Mouse (Mus musculus): ENCODE measurements around the gene Calhm5. TPM values are rescaled to one million over a fixed set of nuclear protein-coding genes. Genes with fewer than 3 reads are reported as not detected.

Calhm5 gene
- 0.94 and 1.1 TPM in 2 replicates for polyA plus RNA-seq (2015; fragmentation: Nextera tagmentation; extraction: Ambion mirVana)

DNA sequence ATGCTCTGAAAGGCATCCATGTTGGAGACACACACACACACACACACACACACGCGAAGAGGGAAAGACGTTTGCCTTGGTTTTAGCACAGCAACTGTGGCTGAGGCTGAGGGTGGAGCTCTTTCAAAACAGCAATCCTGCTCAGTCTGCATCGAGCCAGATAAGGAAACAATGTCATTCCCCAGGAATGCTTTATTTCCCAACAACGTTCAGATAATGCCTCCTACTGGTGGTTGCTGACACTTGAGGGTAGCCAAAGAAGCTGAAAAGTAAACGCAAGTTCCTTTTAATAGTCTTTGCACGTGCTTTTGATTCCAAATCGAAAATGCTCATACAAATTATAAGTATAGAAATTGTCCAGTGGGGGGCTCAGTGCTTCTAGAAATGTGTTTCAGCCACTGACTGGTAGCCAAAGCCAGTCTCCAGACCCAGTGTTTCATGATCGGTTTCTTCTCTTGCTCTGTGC, at the start of gene Calhm5:
Gene Calhm5 (minus strand): TSS at position 102 of the 466 bp plus-strand sequence.
- 12% methylated on average over 9 of the region's 9 CpGs for WGBS
- H3K27me3 ChIP-seq (replicated peaks; ENCODE audit: control insufficient read depth, insufficient read depth, low read length) = no peaks in the 10 kb centered on the region
- peak within 1 kb of the TSS; percentile 23 for H3K4me3 ChIP-seq (ENCODE audit: low read length)
- peak within 1 kb of the TSS; percentile 27 for H3K9ac ChIP-seq (ENCODE audit: low read depth, low read length)
- ATAC-seq = peak; percentile 90
- no peaks in the 10 kb centered on the region for H3K4me1 ChIP-seq (ENCODE audit: control insufficient read depth, insufficient read depth, low read length)
- H3K27ac ChIP-seq (ENCODE audit: low read length) = no peak within 1 kb of the TSS
- no peaks in the 10 kb centered on the region for H3K36me3 ChIP-seq (ENCODE audit: control insufficient read depth, insufficient read depth, low read length)
- no peaks in the 10 kb centered on the region for H3K9me3 ChIP-seq (ENCODE audit: control insufficient read depth, low read length)
- peak within 1 kb of the TSS; percentile 42 for H3K4me2 ChIP-seq (ENCODE audit: low read depth, low read length)

DNA sequence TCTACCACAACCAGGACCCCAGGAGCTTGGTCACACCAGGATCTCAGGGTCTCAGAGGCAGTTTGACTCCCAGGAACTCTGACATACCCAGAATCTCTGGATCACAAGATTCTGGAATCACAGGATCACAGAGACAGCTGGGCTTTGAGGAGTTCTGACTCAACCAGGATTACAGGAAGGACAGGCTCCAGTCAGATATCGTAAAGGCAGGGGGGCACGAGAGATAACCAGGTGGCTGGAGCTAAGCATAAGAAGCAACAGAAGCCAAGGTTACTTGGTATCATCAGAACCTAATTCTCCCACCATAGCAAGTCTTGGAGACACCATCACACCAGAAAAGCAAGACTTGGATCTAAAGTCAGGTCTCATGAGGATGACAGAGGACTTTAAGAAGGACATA, 45.4 kb upstream of the Calhm5 start:
- H3K27ac ChIP-seq (ENCODE audit: low read length) = no peak overlapping the region
- WGBS = 83% methylated on average over 2 of the region's 2 CpGs
- no peak for ATAC-seq
- H3K4me1 ChIP-seq (ENCODE audit: control insufficient read depth, insufficient read depth, low read length) = no peaks in the 10 kb centered on the region
- H3K4me2 ChIP-seq (ENCODE audit: low read depth, low read length) = no peak overlapping the region
- H3K4me3 ChIP-seq (ENCODE audit: low read length) = no peak overlapping the region
- no peaks in the 10 kb centered on the region for H3K36me3 ChIP-seq (ENCODE audit: control insufficient read depth, insufficient read depth, low read length)
- H3K9me3 ChIP-seq (ENCODE audit: control insufficient read depth, low read length) = no peaks in the 10 kb centered on the region
- no peak overlapping the region for H3K9ac ChIP-seq (ENCODE audit: low read depth, low read length)
- H3K27me3 ChIP-seq (replicated peaks; ENCODE audit: control insufficient read depth, insufficient read depth, low read length) = no peaks in the 10 kb centered on the region

DNA sequence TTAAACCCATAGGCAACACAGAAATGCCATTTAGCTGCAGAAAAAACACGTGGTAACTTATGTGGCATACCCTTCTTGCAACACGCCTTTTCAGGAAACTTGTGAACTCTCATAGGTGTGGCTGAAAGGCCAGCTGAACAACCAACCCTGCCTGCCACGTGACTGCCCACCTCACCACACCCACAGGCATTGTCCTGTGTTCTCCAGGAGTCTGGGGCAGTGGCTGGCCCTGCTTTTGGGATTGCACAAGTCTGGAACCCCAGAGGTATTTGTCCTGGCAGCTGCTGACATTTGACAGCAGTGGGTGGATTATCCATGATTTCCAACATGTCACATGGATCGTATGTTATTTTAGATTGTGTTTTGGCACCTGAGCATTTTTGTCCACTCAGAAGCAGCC, 43.4 kb upstream of the Calhm5 start:
- no peaks in the 10 kb centered on the region for H3K27me3 ChIP-seq (replicated peaks; ENCODE audit: control insufficient read depth, insufficient read depth, low read length)
- H3K9me3 ChIP-seq (ENCODE audit: control insufficient read depth, low read length) = no peaks in the 10 kb centered on the region
- H3K27ac ChIP-seq (ENCODE audit: low read length) = no peak overlapping the region
- ATAC-seq = peak; percentile 33; the same call in 1 of the 2 replicates
- no peaks in the 10 kb centered on the region for H3K4me1 ChIP-seq (ENCODE audit: control insufficient read depth, insufficient read depth, low read length)
- H3K36me3 ChIP-seq (ENCODE audit: control insufficient read depth, insufficient read depth, low read length) = no peaks in the 10 kb centered on the region
- no peak overlapping the region for H3K4me2 ChIP-seq (ENCODE audit: low read depth, low read length)
- H3K9ac ChIP-seq (ENCODE audit: low read depth, low read length) = no peak overlapping the region
- no peak overlapping the region for H3K4me3 ChIP-seq (ENCODE audit: low read length)
- 61% methylated on average over 4 of the region's 4 CpGs for WGBS

DNA sequence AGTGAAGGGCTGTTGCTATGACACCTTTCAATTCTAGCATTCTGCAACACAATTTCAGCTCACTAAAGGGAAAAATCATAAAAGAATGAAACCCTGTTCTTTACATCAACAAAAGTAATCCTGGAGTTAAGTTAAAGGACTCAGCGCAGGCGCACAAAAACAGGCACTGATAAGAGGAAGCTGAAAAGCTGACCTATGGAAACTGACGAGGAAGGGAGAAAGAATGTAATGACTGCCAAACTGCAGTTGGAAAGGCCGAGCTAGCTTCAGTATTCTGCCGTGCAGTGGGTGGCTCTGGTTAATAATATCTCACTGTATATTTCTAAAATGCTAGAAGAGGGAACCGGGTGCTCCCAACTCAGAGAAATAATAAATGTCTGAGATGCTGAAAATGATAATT, 41.7 kb upstream of the Calhm5 start:
- Histone ChIP-seq H3K4me3 (ENCODE audit: low read length) (no peak overlapping the region), H3K4me1 (ENCODE audit: control insufficient read depth, insufficient read depth, low read length) (no peaks in the 10 kb centered on the region), H3K9me3 (ENCODE audit: control insufficient read depth, low read length) (no peaks in the 10 kb centered on the region), H3K9ac (ENCODE audit: low read depth, low read length) (no peak overlapping the region), H3K4me2 (ENCODE audit: low read depth, low read length) (no peak overlapping the region), H3K36me3 (ENCODE audit: control insufficient read depth, insufficient read depth, low read length) (no peaks in the 10 kb centered on the region), H3K27ac (ENCODE audit: low read length) (no peak overlapping the region), H3K27me3 (replicated peaks; ENCODE audit: control insufficient read depth, insufficient read depth, low read length) (no peaks in the 10 kb centered on the region)
- 49% methylated on average over 6 of the region's 6 CpGs for WGBS
- ATAC-seq = no peak

DNA sequence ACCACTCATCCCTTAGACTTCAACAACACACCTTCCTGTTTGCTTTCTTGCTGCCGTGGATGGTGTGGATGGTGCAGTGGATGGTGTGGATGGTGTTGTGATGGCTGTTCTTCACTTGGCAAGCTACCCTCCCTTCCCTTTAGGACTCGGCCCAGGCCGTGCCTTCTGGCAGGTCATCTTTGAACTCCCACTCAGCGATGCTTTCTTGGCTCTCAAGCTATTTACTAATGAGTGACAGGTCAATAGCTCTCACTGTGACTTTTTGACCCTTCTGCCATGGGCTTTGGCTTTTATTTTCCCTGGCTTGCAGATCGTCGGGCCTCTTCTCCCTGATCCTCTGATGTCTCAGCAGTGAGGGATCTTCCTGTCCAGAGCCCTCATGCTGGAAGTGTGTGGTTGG, 40.1 kb upstream of the Calhm5 start:
- Histone ChIP-seq H3K27ac (ENCODE audit: low read length) (no peak overlapping the region), H3K36me3 (ENCODE audit: control insufficient read depth, insufficient read depth, low read length) (no peaks in the 10 kb centered on the region), H3K9me3 (ENCODE audit: control insufficient read depth, low read length) (no peaks in the 10 kb centered on the region), H3K4me2 (ENCODE audit: low read depth, low read length) (no peak overlapping the region), H3K27me3 (replicated peaks; ENCODE audit: control insufficient read depth, insufficient read depth, low read length) (no peaks in the 10 kb centered on the region), H3K4me1 (ENCODE audit: control insufficient read depth, insufficient read depth, low read length) (no peaks in the 10 kb centered on the region), H3K9ac (ENCODE audit: low read depth, low read length) (no peak overlapping the region), H3K4me3 (ENCODE audit: low read length) (no peak overlapping the region)
- ATAC-seq = no peak
- WGBS = 26% methylated on average over 6 of the region's 6 CpGs

DNA sequence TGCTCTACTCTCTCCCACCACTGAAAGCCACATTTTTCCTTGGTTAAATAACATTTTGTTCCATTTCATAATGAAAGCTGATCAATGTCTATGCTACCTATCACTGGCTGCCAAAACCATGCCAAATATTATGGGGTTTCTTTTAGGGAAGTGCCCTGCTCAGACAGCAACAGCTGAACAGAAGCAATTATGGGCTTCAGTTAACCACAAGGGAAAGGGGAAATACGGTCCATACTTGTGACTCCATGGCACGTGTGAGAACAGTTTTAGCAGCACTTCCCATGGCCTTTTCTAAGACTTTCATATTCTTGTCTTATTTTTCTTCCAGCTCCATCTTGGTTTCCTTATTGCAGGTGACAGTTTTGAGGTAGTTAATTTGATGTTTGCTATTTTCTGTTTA, 35.0 kb upstream of the Calhm5 start:
- no peak overlapping the region for H3K4me3 ChIP-seq (ENCODE audit: low read length)
- no peaks in the 10 kb centered on the region for H3K36me3 ChIP-seq (ENCODE audit: control insufficient read depth, insufficient read depth, low read length)
- ATAC-seq = no peak
- H3K4me1 ChIP-seq (ENCODE audit: control insufficient read depth, insufficient read depth, low read length) = no peaks in the 10 kb centered on the region; the same call in 1 of the 2 replicates
- H3K9me3 ChIP-seq (ENCODE audit: control insufficient read depth, low read length) = no peaks in the 10 kb centered on the region
- no peak overlapping the region for H3K4me2 ChIP-seq (ENCODE audit: low read depth, low read length)
- no peaks in the 10 kb centered on the region for H3K27me3 ChIP-seq (replicated peaks; ENCODE audit: control insufficient read depth, insufficient read depth, low read length)
- WGBS = 72% methylated on average over 2 of the region's 2 CpGs
- H3K9ac ChIP-seq (ENCODE audit: low read depth, low read length) = no peak overlapping the region
- no peak overlapping the region for H3K27ac ChIP-seq (ENCODE audit: low read length)

DNA sequence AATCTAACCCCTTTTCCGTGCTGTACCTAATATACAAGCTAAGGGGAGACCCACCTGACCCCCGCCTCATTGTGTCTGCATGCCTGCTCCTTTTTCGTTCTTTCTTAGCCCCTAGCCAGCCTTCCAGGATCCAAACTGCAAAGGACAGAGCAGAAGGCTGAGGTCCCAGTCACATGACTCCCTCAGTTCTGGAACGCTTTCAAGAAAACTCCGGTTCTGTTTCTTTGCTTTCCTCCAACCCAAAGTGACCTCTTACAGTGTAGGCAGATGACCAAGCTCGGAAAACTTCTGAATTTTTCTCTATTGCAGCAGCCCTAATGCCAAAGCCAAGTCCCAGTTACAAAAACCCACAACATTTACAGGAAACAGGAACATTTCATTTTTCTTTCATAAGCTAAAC, 32.1 kb upstream of the Calhm5 start:
- no peaks in the 10 kb centered on the region; the same call in 1 of the 2 replicates for H3K4me1 ChIP-seq (ENCODE audit: control insufficient read depth, insufficient read depth, low read length)
- H3K36me3 ChIP-seq (ENCODE audit: control insufficient read depth, insufficient read depth, low read length) = no peaks in the 10 kb centered on the region
- H3K4me3 ChIP-seq (ENCODE audit: low read length) = no peak overlapping the region
- no peak overlapping the region for H3K4me2 ChIP-seq (ENCODE audit: low read depth, low read length)
- H3K27ac ChIP-seq (ENCODE audit: low read length) = no peak overlapping the region
- no peak overlapping the region for H3K9ac ChIP-seq (ENCODE audit: low read depth, low read length)
- ATAC-seq = no peak
- WGBS = 71% methylated on average over 6 of the region's 6 CpGs
- no peaks in the 10 kb centered on the region for H3K9me3 ChIP-seq (ENCODE audit: control insufficient read depth, low read length)
- H3K27me3 ChIP-seq (replicated peaks; ENCODE audit: control insufficient read depth, insufficient read depth, low read length) = no peaks in the 10 kb centered on the region

DNA sequence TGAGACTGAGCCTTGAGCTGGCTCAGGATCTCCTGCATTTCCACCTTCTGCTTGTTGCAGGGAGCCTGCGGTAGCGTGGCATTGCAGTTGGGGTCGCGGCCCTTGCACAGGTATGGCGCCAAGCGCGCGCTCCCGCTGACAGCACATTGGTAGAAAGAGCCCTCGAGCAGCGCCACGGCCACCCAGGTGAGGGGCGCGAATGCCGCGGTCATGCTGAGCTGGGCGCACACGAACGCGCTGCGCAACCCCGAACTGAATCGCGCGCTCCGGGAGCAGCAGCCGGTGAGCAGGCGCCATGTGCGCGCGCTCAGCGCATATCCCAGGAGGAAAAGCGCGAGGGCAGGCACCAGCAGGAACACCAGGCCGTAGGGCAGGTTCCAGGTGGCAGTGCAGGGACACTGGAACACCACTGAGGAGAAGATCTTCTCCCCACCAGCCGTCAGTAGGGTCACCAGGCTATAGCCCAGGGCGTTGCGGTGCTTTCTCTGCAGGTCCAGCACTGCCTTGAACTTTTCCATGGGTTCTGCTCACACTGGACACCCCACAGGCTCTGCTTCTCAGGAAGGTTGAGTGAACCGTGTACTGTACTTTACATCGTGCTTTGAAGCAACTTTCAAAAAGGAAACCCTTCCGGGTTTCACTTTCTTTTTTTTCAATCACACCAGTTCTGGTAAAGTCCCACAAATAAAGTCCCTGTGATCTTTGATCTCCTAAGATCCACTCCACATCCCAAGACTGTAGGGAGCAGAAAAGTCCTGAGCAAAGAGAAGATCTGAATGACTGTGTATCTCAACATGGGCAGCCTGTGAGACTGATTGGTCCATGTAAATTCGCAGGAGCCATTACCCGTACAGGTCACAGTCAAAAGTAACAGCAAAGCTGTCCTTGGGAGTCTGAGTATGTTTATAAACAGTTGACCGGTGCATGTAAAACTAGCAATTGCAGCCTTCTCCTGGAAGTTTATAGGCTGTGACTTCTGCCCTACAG, 31.4 kb upstream of the Calhm5 start, which contains the start of gene Calhm6:
Gene Calhm6 (minus strand): TSS at position 593 of the 987 bp plus-strand sequence.
- Histone ChIP-seq H3K9ac (ENCODE audit: low read depth, low read length) (peak within 1 kb of the TSS; percentile 64), H3K9me3 (ENCODE audit: control insufficient read depth, low read length) (no peaks in the 10 kb centered on the region), H3K4me1 (ENCODE audit: control insufficient read depth, insufficient read depth, low read length) (no peaks in the 10 kb centered on the region; the same call in 1 of the 2 replicates), H3K4me2 (ENCODE audit: low read depth, low read length) (peak within 1 kb of the TSS; percentile 97), H3K27ac (ENCODE audit: low read length) (no peak within 1 kb of the TSS), H3K36me3 (ENCODE audit: control insufficient read depth, insufficient read depth, low read length) (no peaks in the 10 kb centered on the region), H3K4me3 (ENCODE audit: low read length) (peak within 1 kb of the TSS; percentile 61), H3K27me3 (replicated peaks; ENCODE audit: control insufficient read depth, insufficient read depth, low read length) (no peaks in the 10 kb centered on the region)
- WGBS = 16% methylated on average over 44 of the region's 44 CpGs
- ATAC-seq = peak; percentile 89

DNA sequence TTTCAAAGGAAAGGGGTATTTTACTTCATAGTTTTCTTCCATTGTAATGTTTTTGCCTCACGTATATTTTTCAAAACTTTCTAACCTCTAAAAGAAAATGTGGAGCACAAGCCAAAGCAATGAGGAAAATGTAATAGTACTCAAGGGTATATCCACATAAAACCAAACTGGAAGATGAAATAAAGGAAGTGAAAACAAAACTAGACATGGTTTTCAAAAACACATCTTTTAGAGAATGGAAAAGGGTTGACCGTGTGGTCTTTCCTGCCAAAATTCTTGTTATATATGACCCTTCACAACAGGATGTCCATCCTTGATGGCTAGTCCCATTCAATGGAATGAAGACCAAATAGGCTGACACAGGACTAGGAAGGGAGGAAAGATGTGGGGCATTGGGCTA, 22.1 kb upstream of the Calhm5 start:
- no peak overlapping the region for H3K4me2 ChIP-seq (ENCODE audit: low read depth, low read length)
- no peak overlapping the region for H3K9ac ChIP-seq (ENCODE audit: low read depth, low read length)
- H3K9me3 ChIP-seq (ENCODE audit: control insufficient read depth, low read length) = no peaks in the 10 kb centered on the region
- no peaks in the 10 kb centered on the region for H3K4me1 ChIP-seq (ENCODE audit: control insufficient read depth, insufficient read depth, low read length)
- no peaks in the 10 kb centered on the region for H3K27me3 ChIP-seq (replicated peaks; ENCODE audit: control insufficient read depth, insufficient read depth, low read length)
- ATAC-seq = no peak
- no peak overlapping the region for H3K4me3 ChIP-seq (ENCODE audit: low read length)
- H3K36me3 ChIP-seq (ENCODE audit: control insufficient read depth, insufficient read depth, low read length) = no peaks in the 10 kb centered on the region
- WGBS = 88% methylated on average over 2 of the region's 2 CpGs
- no peak overlapping the region for H3K27ac ChIP-seq (ENCODE audit: low read length)
